Mouse (Mus musculus): ENCODE data around the gene Atxn1.

Atxn1 gene

DNA sequence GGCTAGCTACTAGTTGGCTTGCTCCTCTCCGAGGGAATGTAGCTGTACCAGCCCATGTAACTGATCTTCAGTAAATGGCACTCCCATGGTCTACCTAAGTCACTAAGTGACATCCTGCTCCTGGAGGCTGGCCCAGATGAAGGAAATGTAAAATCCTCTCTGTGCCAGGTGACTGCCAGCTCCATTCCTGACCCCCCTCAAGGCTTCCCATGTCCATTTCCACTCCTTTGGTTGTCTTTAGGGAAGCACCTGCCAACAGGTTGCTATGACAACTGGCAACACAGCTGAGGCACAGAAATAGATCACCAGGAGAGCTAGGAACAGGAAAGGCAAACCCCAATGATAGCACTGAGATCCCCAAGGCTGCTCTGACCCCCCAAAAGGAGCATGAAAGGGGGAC is 274.4 kb downstream of the Atxn1 start:
- DNase-seq (ENCODE audit: extremely low spot score, low read depth, low spot score): no peak

DNA sequence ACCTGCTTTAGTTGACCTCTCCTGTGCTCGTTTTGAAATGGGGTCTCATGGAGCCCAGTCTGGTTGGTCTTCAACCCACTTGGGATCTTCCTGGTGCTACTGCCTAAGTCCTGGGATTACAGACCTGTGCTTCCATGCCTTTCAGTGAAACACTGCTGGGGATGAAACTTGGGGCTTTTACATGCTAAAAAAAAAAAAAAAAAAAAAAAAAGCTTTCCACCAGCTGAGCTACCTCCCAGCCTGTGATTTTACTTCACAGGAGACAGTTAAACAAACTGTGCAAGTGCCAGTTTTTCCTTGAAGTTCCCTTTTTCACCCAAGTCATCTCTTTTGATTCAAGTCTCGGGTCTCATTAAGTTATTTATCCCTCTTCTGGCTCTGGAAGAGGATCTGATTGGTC is 275.9 kb downstream of the Atxn1 start:
- DNase-seq (ENCODE audit: extremely low spot score, low read depth, low spot score): no peak

DNA sequence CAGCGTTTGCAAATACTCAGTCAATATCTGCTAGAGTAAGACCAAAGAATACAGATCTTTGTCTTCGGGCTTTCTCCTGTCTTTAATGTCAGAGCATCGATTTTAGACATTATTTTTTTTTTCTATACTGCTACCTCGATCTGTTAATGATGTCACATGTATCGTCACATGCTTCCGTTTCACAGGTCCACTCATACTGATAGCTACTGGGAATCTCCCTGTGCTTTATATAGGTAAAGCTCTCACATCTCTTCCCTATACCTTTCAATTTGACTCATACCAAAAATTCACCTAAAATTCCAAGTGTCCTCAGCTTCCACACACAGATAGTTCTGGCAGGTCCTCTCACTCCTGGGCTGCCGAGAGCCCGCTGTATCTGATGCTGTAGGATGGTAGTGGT is 277.2 kb downstream of the Atxn1 start:
- DNase-seq (ENCODE audit: extremely low spot score, low read depth, low spot score): no peak

DNA sequence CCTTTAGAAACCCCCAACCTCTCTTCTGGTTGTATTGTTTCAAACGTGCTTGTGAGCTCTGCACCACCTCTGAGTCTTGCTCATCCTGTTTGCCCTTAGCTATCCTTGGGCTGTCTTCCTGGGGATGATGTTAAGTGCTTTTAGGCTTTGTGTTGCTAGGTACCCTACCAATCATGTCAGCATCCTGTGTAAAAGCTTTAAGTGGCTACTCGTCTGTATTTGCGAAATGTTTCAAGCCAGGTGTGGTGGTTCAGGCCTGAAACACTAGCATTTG is 278.6 kb downstream of the Atxn1 start:
- DNase-seq (ENCODE audit: extremely low spot score, low read depth, low spot score): no peak

DNA sequence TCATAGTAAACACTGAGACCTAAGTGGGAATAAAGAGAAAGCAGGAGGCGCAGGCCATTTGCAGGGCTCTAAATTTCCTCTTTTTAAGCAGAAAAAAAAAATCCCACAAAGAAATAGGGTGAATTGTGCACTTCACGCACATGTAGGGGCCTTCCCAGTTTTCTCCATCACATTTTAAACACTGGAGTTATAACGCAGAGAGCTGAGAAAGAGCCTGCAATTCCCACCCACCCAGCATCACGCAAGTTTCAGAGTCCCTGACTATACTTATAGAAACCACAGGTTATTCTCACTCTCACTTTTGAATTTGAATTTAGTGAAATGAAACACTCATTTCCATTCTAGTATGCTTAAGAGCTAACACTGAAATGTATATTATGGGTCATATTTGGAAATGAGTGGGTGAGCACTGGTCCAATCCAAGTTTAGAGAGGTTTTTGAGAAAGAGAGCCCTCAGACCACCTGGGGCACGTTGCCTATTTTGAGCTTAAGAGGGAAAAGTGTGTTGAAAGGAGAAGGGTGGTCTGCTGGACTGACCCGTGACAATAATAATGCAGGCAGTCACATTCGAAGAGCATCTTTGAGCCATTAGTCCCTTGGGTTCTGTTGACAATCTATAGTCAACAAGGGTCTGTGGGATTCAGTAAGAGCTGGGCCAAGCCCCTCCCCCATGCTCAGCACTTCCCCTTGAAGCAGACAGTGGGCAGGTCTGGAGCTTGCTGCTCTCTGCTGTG is 279.1 kb downstream of the Atxn1 start:
- DNase-seq (ENCODE audit: extremely low spot score, low read depth, low spot score): no peak

DNA sequence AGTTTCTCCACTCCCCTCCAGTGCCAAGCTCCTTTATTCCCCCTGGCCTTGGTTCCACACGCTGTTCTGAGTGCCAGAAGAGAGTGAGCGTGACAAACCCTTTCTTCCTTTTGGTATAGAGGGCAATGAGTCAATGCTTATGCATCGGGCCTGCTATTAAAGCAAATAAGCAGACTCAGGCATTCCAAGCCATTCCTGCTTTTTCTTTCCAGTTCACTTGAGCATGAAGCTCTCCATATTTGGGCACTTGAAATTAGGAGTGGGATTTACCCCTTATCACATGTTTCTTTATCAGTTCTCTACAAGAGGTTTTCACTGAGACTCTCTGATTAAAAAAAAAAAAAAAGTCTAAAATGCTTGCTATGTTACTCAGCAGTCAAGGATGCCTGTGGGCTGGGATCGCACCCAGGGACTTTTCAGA is 279.9 kb downstream of the Atxn1 start:
- DNase-seq (ENCODE audit: extremely low spot score, low read depth, low spot score): no peak

DNA sequence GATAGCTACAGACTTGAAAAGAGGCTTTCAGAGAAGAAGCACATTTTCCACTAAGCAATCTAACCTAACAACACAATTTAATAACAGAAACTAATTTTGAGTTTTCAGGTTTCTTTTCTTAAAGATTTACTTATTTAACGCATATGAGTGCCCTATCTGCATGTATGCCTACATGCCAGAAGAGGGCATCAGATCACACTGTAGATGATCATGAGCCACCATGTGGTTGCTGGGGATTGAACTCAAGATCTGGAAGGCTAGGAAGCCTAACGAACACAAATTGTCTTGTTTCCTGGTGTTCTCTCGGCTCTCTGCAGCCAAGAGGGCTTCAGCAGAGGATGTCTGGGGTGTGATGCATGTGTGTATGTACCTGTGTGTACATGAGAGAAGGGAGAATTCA is 280.8 kb downstream of the Atxn1 start:
- no peak for DNase-seq (ENCODE audit: extremely low spot score, low read depth, low spot score)

DNA sequence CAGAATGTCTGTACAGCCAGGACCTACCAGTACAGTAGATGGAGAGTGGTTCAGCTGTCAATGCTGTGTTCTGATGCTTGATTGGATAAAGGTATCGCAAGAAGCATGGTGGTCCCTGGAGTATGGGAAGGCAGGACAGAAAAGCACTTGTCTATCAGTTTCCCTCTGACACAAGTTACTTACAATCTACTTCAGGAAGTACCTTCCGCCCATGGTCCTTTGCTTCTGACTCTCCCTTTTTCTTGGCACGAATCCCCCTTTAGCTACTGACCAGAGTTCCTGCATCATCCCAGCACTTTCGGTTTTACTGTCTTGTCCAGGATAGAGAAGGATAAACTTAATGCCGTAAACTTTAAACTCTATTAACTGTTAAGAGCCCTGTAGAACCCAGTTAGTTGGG is 283.6 kb downstream of the Atxn1 start:
- DNase-seq (ENCODE audit: extremely low spot score, low read depth, low spot score): no peak

DNA sequence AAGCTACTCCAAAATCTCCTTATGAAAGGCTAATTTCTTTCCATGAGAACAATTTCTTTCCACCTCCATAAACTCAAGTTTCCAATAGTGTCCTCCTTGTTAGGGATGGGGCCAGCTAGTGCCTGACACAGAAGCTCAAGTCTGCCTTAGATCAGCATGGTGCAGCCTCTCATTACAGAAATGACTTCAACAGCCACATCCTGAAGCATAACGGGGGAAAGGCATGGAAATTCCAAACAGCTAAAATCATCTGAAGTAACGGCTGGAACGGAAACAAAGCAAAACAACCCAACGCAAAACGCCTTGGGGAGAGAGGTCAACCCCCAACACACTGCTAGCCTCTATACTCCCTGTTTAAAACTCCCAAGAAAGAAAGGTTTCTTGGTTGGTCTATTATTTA is 284.2 kb downstream of the Atxn1 start:
- no peak for DNase-seq (ENCODE audit: extremely low spot score, low read depth, low spot score)

DNA sequence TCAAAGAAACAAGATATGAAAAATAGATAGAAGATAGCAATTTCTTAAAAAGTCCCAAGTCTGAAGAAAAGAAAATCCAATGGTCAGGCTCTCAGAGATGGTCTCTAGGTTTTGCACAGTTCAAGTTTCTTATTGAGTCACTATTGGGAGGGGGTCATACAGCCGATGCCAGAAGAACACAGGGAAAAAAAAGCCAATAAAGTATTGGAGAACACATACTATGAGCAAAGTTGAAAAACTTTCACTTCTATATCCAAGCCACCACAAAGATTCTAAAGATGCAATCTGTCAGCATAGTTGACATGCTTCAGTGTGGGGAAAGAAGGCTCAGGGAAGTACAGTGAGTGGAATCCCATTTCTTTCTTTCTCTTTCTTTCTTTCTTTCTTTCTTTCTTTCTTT is 285.7 kb downstream of the Atxn1 start:
- no peak for DNase-seq (ENCODE audit: extremely low spot score, low read depth, low spot score)

DNA sequence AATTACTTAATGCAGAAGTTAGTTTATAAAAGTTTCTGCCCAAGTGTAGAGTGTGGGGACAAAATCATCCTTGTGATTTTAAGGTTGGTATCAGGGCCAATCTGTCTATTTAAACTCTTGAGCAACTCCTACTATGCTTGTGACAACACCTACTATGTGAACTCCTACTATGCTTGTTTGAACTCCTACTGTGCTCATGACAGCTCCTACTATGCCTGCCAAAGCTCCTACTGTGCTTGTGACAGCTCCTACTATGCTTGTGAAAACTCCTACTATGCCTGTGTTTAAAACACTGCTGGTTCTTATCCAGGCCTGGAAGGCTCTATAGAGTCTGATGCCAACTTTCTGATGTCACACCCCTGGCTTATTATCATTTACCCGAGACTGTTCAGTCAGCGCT is 292.2 kb downstream of the Atxn1 start:
- DNase-seq (ENCODE audit: extremely low spot score, low read depth, low spot score): no peak

DNA sequence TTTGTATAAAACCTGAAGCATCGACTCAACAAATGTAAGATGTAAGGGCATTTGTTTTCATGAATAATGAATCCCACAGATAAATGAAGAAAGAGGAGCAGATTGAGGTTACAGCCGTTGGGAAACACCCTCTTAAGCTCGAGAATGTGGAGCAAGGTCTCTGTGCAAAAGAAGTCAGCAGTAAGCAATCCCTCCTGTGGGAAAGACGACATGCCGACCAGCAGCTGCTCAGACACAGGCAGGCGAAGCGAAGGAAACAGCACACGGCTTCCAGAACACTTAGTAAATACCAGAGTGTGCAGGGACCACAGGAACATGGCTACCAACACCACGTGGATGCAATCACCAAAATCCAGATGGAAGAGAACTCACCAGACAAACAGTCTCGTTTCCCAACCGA is 294.8 kb downstream of the Atxn1 start:
- no peak for DNase-seq (ENCODE audit: extremely low spot score, low read depth, low spot score)

DNA sequence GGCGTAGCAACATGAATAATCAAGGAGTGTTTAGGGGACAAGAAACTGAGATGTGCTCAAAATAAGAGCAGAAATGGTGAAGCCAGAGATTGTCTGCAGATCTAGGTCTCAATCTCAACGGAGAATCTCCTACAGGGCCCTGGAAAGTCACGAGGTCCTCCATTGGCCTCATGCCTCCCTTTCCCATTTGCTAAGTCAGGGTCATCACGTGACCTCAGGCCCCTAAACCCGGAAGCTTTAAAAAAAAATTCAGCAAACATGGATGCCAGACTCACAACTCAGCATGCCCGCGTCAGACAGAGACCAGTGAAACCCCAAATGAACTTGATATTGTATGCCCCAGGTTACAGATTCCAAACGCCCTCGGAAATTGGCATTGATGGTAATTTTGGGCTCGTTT is 302.0 kb downstream of the Atxn1 start:
- no peak for DNase-seq (ENCODE audit: extremely low spot score, low read depth, low spot score)

DNA sequence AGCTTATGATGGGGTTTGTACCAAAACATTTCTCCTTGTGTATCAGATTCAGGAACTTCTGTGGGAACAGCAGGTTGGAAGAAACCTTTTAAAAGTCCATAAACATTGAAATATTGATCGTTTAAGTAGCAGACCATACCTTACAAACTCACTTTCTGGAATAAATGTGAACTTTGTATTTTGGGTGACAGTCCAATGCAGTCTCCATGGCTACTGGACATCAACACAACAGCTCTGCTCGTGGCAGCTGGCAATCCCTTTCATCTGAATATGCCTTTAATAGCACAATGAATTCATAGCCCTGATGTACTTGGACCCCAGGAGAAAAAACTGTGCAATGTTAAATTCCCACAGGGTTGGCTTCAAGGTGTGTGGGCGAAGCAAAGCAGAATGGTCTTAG is 302.6 kb downstream of the Atxn1 start:
- no peak for DNase-seq (ENCODE audit: extremely low spot score, low read depth, low spot score)

DNA sequence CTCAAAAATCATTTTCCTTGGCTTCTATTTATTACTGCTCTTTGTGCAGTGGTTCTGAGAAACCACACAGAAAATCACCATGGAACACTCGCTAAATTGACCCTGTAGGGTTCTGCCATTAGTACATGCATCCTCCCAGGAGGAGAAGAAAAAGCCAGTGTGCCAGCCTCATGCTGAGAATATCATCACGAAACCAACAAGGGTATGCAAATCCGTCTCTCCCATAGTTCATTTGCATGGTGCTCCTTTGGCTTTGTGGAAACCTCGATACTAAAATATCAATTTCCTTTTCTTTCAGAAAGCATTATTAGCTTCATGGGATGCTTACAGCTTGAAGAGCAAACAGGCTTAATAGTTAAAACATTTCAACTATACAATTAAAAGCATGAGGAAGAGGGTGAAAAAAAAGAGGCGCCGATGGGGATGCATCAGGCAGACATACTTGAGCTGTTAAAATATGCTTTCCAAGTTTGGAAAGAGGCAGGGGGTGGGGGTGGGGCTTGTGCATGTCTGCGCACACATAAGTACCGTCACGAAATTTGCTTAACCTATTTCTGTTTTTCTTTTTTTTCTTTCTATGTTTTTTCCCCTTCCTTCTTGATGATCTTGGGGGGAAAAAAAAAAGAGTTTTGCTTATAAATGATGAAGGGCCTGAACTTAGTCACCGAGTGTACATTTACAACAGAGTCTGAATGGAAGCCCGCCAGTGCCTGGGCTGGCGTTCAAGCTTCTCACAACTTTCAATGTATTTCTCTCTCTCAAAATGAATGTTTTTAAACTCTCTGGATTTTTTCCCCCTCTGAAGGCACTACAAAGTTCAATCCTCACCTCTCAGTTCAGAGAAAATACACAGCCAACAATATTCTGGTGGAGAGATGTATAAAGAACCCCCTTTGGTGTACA is 303.3 kb downstream of the Atxn1 start:
- no peak for DNase-seq (ENCODE audit: extremely low spot score, low read depth, low spot score)

DNA sequence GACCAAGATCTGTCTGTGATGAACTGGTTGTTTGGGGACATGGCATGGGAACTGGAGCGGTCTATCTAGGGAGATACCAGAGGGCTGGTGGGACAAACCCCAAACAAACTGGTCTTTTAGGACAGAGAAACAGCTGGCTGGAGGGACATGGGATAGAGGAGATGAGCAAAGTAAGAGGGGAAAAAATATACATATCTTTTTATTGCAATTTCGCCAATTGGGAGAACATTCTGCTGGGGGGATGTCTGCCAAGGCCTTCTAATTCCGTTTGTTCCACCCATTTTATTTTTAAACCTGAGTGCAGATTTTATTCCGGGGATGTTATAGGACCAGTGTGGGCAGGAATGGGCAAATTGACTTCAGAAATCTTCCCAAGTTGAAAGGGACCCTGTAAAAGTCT is 305.0 kb downstream of the Atxn1 start:
- no peak for DNase-seq (ENCODE audit: extremely low spot score, low read depth, low spot score)

DNA sequence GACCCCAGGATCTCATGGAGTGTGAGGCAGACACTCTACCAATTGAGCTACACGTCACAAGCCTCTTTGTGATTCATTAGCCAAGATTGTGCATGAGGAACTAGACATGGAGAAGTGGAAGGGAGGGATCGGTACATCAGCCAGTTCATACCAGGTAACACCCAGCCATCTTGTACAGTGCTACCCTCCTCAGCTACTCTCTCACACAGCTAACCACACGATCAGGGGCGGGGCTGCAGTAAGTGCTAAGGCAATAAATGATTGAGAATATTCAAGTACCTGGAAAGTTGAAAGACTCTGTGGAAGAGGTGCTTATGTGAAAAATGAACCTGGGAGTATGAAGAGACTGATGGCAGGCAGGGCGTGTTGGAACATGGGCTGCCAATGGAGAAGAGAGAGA is 306.5 kb downstream of the Atxn1 start:
- no peak for DNase-seq (ENCODE audit: extremely low spot score, low read depth, low spot score)

DNA sequence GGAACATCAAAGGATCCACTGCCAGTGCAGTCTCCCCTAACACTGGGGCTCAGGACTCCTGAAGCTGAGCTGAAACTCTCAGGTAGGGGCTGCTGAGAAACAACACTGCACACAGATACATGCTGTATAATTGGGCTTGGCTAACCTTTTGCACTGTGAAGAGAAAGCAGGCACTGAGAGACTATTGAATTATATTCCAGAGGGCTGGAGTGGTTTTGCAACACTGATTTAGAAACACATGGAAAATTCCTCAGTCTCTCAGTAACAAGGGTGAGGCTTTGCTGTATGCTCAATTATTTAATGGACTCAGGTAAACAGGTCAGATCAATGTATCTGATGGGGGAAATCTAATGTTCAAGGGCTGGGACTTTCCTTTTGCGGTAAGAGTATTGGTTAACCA is 307.6 kb downstream of the Atxn1 start:
- DNase-seq (ENCODE audit: extremely low spot score, low read depth, low spot score): no peak

DNA sequence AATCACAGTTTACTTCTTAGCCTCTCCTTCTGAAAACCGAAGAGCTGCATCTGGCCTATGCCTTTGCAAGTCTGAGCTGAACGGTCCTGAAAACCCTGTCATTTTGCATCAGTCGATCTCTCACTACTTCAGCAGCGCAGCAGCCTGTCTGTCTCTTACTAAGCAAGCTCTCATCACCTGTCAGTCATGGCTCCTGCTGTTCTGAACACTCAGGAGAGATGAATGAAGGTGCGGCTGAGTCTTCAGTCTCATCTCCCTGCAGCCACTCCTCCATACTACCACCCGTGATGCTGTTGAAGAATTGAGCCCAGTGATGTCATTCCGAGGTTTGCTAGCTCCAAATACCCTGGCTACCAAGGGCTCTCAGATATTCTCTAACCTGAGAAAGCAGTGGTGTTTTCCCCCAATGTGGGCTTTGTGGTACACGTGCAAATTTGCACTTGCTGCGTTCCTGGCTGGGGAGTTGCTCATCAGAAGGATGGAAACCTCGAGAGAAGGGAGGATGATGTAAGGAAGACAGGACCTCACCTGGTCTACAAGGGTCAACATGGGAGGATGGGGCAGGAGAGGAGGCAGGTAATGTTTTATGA is 313.1 kb downstream of the Atxn1 start:
- DNase-seq (ENCODE audit: extremely low spot score, low read depth, low spot score): no peak

DNA sequence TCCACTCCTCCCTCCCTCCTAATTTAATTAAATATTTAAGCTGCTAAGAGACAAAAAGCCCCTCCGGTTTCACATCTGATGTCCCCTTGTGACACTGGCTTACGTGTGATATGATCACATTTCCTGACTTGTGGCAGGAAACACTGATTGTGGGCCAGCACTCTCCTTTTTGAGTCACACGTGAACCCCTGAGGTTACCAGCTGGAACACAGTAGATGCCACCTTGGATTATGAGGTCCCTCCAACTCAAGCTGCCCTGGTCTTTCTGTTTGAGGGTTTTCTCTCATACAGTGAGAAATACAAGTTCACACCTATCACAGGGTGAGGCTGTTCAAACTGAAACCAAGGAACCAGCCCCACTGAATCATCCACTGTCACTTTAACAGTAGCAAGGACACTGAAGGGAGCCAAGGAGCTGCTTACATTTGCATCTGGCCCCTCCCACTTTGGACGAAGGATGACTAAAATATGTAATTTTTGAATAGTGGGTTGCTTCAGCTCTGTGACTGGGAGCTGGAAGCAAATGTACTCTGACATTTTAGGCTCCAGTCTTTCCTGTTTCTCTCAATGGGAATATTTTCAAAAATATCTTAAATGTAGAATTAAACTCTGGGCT is 315.5 kb downstream of the Atxn1 start:
- no peak for DNase-seq (ENCODE audit: extremely low spot score, low read depth, low spot score)

DNA sequence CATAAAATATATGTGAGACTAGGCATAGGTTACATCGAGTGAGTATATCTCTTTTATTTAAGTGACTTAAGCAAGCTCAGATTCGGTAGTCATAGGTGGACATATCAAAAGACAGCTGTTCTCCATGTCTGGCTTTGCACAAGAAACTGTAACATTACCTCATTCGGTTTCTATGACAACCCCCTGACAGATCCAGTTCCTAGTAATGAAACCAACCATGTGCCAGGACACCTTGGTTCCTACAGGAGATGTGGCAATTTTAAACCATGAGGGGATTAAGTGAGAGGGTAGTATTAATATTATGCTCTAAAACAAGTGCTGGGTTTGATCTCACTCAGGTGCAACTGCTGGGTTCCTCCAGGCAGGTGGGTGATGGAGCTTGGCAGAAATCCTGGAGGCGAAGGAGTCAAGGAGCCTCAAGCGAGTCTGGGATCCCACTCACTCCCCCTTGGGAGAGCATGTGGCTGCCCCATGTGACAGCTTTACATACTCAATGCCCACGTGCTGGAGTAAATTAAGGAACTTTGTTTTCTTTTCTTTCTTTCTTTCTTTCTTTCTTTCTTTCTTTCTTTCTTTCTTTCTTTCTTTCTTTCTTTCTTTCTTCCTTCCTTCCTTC is 320.9 kb downstream of the Atxn1 start:
- no peak for DNase-seq (ENCODE audit: extremely low spot score, low read depth, low spot score)
